Mouse (Mus musculus): ENCODE data around the gene Myom3. TPM values are rescaled to one million over a fixed set of nuclear protein-coding genes. Genes with fewer than 3 reads are reported as not detected.

The Myom3 gene
- total and polyA plus RNA-seq, 2 experiments = 0.09 to 0.46 TPM

GRCm38 (mm10) chr4:135770611-135771305 lies 11.2 kb downstream of the Myom3 start:
- no peak overlapping the region for H3K9ac ChIP-seq (ENCODE audit: low read depth, low read length)
- no peaks in the 10 kb centered on the region for H3K4me1 ChIP-seq (ENCODE audit: control insufficient read depth, insufficient read depth, low read length)
- no peaks in the 10 kb centered on the region for H3K79me2 ChIP-seq (ENCODE audit: control insufficient read depth, insufficient read depth, low read length)
- no peaks in the 10 kb centered on the region for H3K36me3 ChIP-seq (ENCODE audit: control insufficient read depth, insufficient read depth, low read length)
- TF ChIP-seq POLR2A (IDR thresholded peaks at IDR 0.05; ENCODE audit: extremely low read depth, insufficient read depth, low read length) = no peak
- TF ChIP-seq CTCF (IDR thresholded peaks at IDR 0.05; ENCODE audit: low read depth, low read length) = no peak
- H3K4me3 ChIP-seq (ENCODE audit: insufficient read depth, low read depth, low read length) = no peak overlapping the region
- H3K27me3 ChIP-seq (ENCODE audit: control insufficient read depth, insufficient read depth, low read length) = no peaks in the 10 kb centered on the region
- no peak for DNase-seq (ENCODE audit: extremely low read depth, low read depth, low spot score)
- 89% methylated on average over 18 of the region's 18 CpGs for WGBS
- H3K27ac ChIP-seq (replicated peaks; ENCODE audit: insufficient read depth, low read depth, low read length) = no peak overlapping the region

GRCm38 (mm10) chr4:135771592-135771991 lies 12.1 kb downstream of the Myom3 start:
- TF ChIP-seq POLR2A (IDR thresholded peaks at IDR 0.05; ENCODE audit: extremely low read depth, insufficient read depth, low read length) (no peak), CTCF (IDR thresholded peaks at IDR 0.05; ENCODE audit: low read depth, low read length) (no peak)
- Histone ChIP-seq H3K79me2 (ENCODE audit: control insufficient read depth, insufficient read depth, low read length) (no peaks in the 10 kb centered on the region), H3K4me3 (ENCODE audit: insufficient read depth, low read depth, low read length) (no peak overlapping the region), H3K9ac (ENCODE audit: low read depth, low read length) (no peak overlapping the region), H3K36me3 (ENCODE audit: control insufficient read depth, insufficient read depth, low read length) (no peaks in the 10 kb centered on the region), H3K27me3 (ENCODE audit: control insufficient read depth, insufficient read depth, low read length) (no peaks in the 10 kb centered on the region), H3K27ac (replicated peaks; ENCODE audit: insufficient read depth, low read depth, low read length) (no peak overlapping the region), H3K4me1 (ENCODE audit: control insufficient read depth, insufficient read depth, low read length) (no peaks in the 10 kb centered on the region)
- no peak for DNase-seq (ENCODE audit: extremely low read depth, low read depth, low spot score)
- WGBS = 81% methylated on average over 6 of the region's 6 CpGs

GRCm38 (mm10) chr4:135772671-135773070 lies 13.2 kb downstream of the Myom3 start:
- Histone ChIP-seq H3K4me1 (ENCODE audit: control insufficient read depth, insufficient read depth, low read length) (no peaks in the 10 kb centered on the region), H3K36me3 (ENCODE audit: control insufficient read depth, insufficient read depth, low read length) (no peaks in the 10 kb centered on the region), H3K4me3 (ENCODE audit: insufficient read depth, low read depth, low read length) (no peak overlapping the region), H3K9ac (ENCODE audit: low read depth, low read length) (no peak overlapping the region), H3K27ac (replicated peaks; ENCODE audit: insufficient read depth, low read depth, low read length) (no peak overlapping the region), H3K79me2 (ENCODE audit: control insufficient read depth, insufficient read depth, low read length) (no peaks in the 10 kb centered on the region), H3K27me3 (ENCODE audit: control insufficient read depth, insufficient read depth, low read length) (no peaks in the 10 kb centered on the region)
- DNase-seq (ENCODE audit: extremely low read depth, low read depth, low spot score) = no peak
- WGBS = 84% methylated on average over 4 of the region's 4 CpGs
- TF ChIP-seq POLR2A (IDR thresholded peaks at IDR 0.05; ENCODE audit: extremely low read depth, insufficient read depth, low read length) (no peak), CTCF (IDR thresholded peaks at IDR 0.05; ENCODE audit: low read depth, low read length) (no peak)

GRCm38 (mm10) chr4:135774496-135774895 lies 15.0 kb downstream of the Myom3 start:
- no peak overlapping the region for H3K9ac ChIP-seq (ENCODE audit: low read depth, low read length)
- no peak overlapping the region for H3K4me3 ChIP-seq (ENCODE audit: insufficient read depth, low read depth, low read length)
- no peaks in the 10 kb centered on the region for H3K36me3 ChIP-seq (ENCODE audit: control insufficient read depth, insufficient read depth, low read length)
- no peak overlapping the region for H3K27ac ChIP-seq (replicated peaks; ENCODE audit: insufficient read depth, low read depth, low read length)
- no peak for TF ChIP-seq POLR2A (IDR thresholded peaks at IDR 0.05; ENCODE audit: extremely low read depth, insufficient read depth, low read length)
- TF ChIP-seq CTCF (IDR thresholded peaks at IDR 0.05; ENCODE audit: low read depth, low read length) = no peak
- no peaks in the 10 kb centered on the region for H3K79me2 ChIP-seq (ENCODE audit: control insufficient read depth, insufficient read depth, low read length)
- H3K27me3 ChIP-seq (ENCODE audit: control insufficient read depth, insufficient read depth, low read length) = no peaks in the 10 kb centered on the region
- H3K4me1 ChIP-seq (ENCODE audit: control insufficient read depth, insufficient read depth, low read length) = no peaks in the 10 kb centered on the region
- no peak for DNase-seq (ENCODE audit: extremely low read depth, low read depth, low spot score)
- WGBS = 84% methylated on average over 8 of the region's 8 CpGs

GRCm38 (mm10) chr4:135776850-135777249 lies 17.3 kb downstream of the Myom3 start:
- Histone ChIP-seq H3K79me2 (ENCODE audit: control insufficient read depth, insufficient read depth, low read length) (no peaks in the 10 kb centered on the region), H3K27me3 (ENCODE audit: control insufficient read depth, insufficient read depth, low read length) (no peaks in the 10 kb centered on the region), H3K9ac (ENCODE audit: low read depth, low read length) (no peak overlapping the region), H3K36me3 (ENCODE audit: control insufficient read depth, insufficient read depth, low read length) (no peaks in the 10 kb centered on the region), H3K27ac (replicated peaks; ENCODE audit: insufficient read depth, low read depth, low read length) (no peak overlapping the region), H3K4me1 (ENCODE audit: control insufficient read depth, insufficient read depth, low read length) (no peaks in the 10 kb centered on the region), H3K4me3 (ENCODE audit: insufficient read depth, low read depth, low read length) (no peak overlapping the region)
- 91% methylated on average over 4 of the region's 4 CpGs for WGBS
- TF ChIP-seq POLR2A (IDR thresholded peaks at IDR 0.05; ENCODE audit: extremely low read depth, insufficient read depth, low read length) = no peak
- TF ChIP-seq CTCF (IDR thresholded peaks at IDR 0.05; ENCODE audit: low read depth, low read length) = no peak
- no peak for DNase-seq (ENCODE audit: extremely low read depth, low read depth, low spot score)

- Histone ChIP-seq H3K79me2 (ENCODE audit: control insufficient read depth, insufficient read depth, low read length) (no peaks in the 10 kb centered on the region), H3K4me3 (ENCODE audit: insufficient read depth, low read depth, low read length) (no peak overlapping the region), H3K27me3 (ENCODE audit: control insufficient read depth, insufficient read depth, low read length) (no peaks in the 10 kb centered on the region), H3K4me1 (ENCODE audit: control insufficient read depth, insufficient read depth, low read length) (no peaks in the 10 kb centered on the region), H3K27ac (replicated peaks; ENCODE audit: insufficient read depth, low read depth, low read length) (no peak overlapping the region), H3K36me3 (ENCODE audit: control insufficient read depth, insufficient read depth, low read length) (no peaks in the 10 kb centered on the region), H3K9ac (ENCODE audit: low read depth, low read length) (no peak overlapping the region)
- DNase-seq (ENCODE audit: extremely low read depth, low read depth, low spot score) = no peak
- 85% methylated on average over 9 of the region's 9 CpGs for WGBS
- TF ChIP-seq CTCF (IDR thresholded peaks at IDR 0.05; ENCODE audit: low read depth, low read length) (no peak), POLR2A (IDR thresholded peaks at IDR 0.05; ENCODE audit: extremely low read depth, insufficient read depth, low read length) (no peak)
Measured at GRCm38 (mm10) chr4:135779661-135780060, 20.1 kb downstream of the Myom3 start.
